Comparison of ENCODE assay signal across 8 mouse cellular contexts in the genomic region with DNA sequence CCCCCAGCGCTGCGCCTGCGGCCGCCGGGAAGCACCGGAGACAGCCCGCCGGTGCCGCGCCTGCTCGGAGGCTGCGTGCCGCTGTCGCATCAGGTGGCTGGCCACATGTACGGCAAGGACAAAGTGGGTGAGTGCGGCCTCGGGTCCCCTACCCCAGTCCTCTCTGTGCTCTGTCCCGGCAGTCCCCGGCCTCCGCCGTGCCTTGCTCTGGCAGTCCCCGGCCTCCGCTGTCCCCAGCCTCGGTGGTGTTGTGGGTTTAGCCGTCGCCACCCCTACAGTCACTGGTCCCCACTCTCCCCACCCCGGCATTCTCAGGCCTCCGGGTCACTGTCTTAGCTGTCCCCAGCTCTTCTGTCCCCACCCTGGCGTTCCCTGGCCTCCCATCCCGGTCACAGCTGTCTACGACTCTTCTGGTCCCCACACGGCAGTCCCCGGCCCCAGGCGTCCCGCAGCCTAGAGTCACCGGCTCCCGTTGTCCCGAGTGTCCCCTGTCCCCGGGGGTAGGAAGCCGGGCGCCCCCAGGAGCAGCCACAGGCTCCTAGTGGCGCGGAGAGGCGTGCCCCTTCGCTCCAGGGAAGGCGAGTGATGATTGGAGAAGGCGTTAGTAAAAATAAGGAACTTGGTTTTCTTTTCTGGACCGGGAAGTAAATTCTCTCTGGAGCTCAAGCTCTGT. TPM values are rescaled to one million over a fixed set of nuclear protein-coding genes. Genes with fewer than 3 reads are reported as not detected.
A peak's percentile ranks its signal among the peaks of the same experiment; 100 is the strongest.
DNase-seq lines count a peak whose midpoint lies in the region; TF ChIP-seq lines count a peak whose summit lies in the region.

No protein-coding gene starts in this region.

- peaks cover 46% of the 10 kb centered on the region for H3K4me1 ChIP-seq in forebrain, embryonic 10.5 days
- H3K4me1 ChIP-seq in midbrain, embryonic 10.5 days, result peaks cover 54% of the 10 kb centered on the region
- peaks cover 25% of the 10 kb centered on the region for H3K4me1 ChIP-seq in testis, adult 2 months (ENCODE audit: control insufficient read depth, insufficient read depth, low read length)

- intact Hi-C loops in heart, postnatal 10 days (cut with DNase I), result no loop called here
- intact Hi-C loops in left cerebral cortex, postnatal 4 days (cut with DNase I), result no loop called here

- TF ChIP-seq POLR2A in testis, adult 2 months (IDR thresholded peaks at IDR 0.05; ENCODE audit: control insufficient read depth, low read depth, low read length), result no peak

- peaks cover 26% of the 10 kb centered on the region for H3K36me3 ChIP-seq in forebrain, embryonic 10.5 days (replicated peaks)
- peaks cover 28% of the 10 kb centered on the region for H3K36me3 ChIP-seq in midbrain, embryonic 10.5 days
- H3K36me3 ChIP-seq in testis, adult 2 months (ENCODE audit: control insufficient read depth, insufficient read depth, low read length), result no peaks in the 10 kb centered on the region

- TF ChIP-seq CTCF in testis, adult 2 months (IDR thresholded peaks at IDR 0.05; ENCODE audit: control insufficient read depth, insufficient read depth, insufficient replicate concordance, low read depth, low read length), result no peak

- 1% methylated on average over 48 of the region's 48 CpGs for WGBS in forebrain, embryonic 10.5 days
- under 1% methylated on average over 48 of the region's 48 CpGs for WGBS in midbrain, embryonic 10.5 days

- peak overlapping the region; percentile 97 for H3K4me3 ChIP-seq in forebrain, embryonic 10.5 days
- H3K4me3 ChIP-seq in midbrain, embryonic 10.5 days, result peak overlapping the region; percentile 94
- H3K4me3 ChIP-seq in testis, adult 2 months (ENCODE audit: control insufficient read depth, low read depth, low read length), result peak overlapping the region; percentile 94

- H3K9me3 ChIP-seq in forebrain, embryonic 10.5 days, result no peaks in the 10 kb centered on the region
- H3K9me3 ChIP-seq in midbrain, embryonic 10.5 days (replicated peaks), result no peaks in the 10 kb centered on the region

- no peaks in the 10 kb centered on the region for H3K27me3 ChIP-seq in forebrain, embryonic 10.5 days (ENCODE audit: poor library complexity, severe bottlenecking)
- no peaks in the 10 kb centered on the region for H3K27me3 ChIP-seq in midbrain, embryonic 10.5 days (ENCODE audit: low read depth, poor library complexity, severe bottlenecking)
- H3K27me3 ChIP-seq in testis, adult 2 months (ENCODE audit: control insufficient read depth, insufficient read depth, low read length), result no peaks in the 10 kb centered on the region

- DNase-seq in kidney, adult 18-20 months, result peak; percentile 51
- no peak for DNase-seq in kidney, adult 9 months
- DNase-seq in ZHBTc4 (ENCODE audit: low read depth, low spot score), result peak; percentile 50
- peak; percentile 65 for DNase-seq in forebrain, embryonic 10.5 days (ENCODE audit: extremely low spot score, low spot score)
- peak; percentile 63 to 69 for DNase-seq in heart, postnatal 10 days
- DNase-seq in left cerebral cortex, postnatal 4 days, result peak; percentile 54
- no peak for DNase-seq in midbrain, embryonic 10.5 days (ENCODE audit: low spot score)

- H3K27ac ChIP-seq in forebrain, embryonic 10.5 days, result peak overlapping the region; percentile 94
- peak overlapping the region; percentile 92 for H3K27ac ChIP-seq in midbrain, embryonic 10.5 days (replicated peaks)
- peak overlapping the region; percentile 74 for H3K27ac ChIP-seq in testis, adult 2 months (ENCODE audit: control insufficient read depth, insufficient read depth, low read depth, low read length)

RNA-seq across cellular contexts. Expression of a gene that starts 0.5 kb away (rescaled TPM):
- 21.1 TPM in 2 replicates for polyA plus RNA-seq in forebrain, embryonic 10.5 days (2016; fragmentation: Nextera tagmentation; extraction: Ambion mirVana)
- 10 to 100 TPM; 14.9 to 15.0 TPM for total RNA-seq in heart, postnatal 10 days (2021)
- total RNA-seq in left cerebral cortex, postnatal 4 days (2021), result 10 to 100 TPM; 42.1 to 42.9 TPM
- polyA plus RNA-seq in midbrain, embryonic 10.5 days (2016; fragmentation: Nextera tagmentation; extraction: Ambion mirVana), result 19.1 and 20.2 TPM in 2 replicates
- 4.5 and 5.3 TPM in 2 replicates for polyA plus RNA-seq in testis, adult 2 months (2012; rRNA removed)

RNA-seq across cellular contexts. Expression of a gene that starts 3.3 kb away (rescaled TPM):
- 138 TPM in 2 replicates for polyA plus RNA-seq in forebrain, embryonic 10.5 days (2016; fragmentation: Nextera tagmentation; extraction: Ambion mirVana)
- total RNA-seq in heart, postnatal 10 days (2021), result 100 to 1,000 TPM; 236 to 244 TPM
- 100 to 1,000 TPM; 110 TPM for total RNA-seq in left cerebral cortex, postnatal 4 days (2021)
- 153 and 154 TPM in 2 replicates for polyA plus RNA-seq in midbrain, embryonic 10.5 days (2016; fragmentation: Nextera tagmentation; extraction: Ambion mirVana)
- polyA plus RNA-seq in testis, adult 2 months (2012; rRNA removed), result 35.4 and 42.1 TPM in 2 replicates

Comparison
In these comparisons a context has a peak if more than half of its experiments do, and no peak if none do; other contexts are left out.
1. DNase-seq: peak in kidney, adult 18-20 months (single experiment), ZHBTc4 (single experiment), forebrain, embryonic 10.5 days (single experiment), heart, postnatal 10 days (2 of 2) and left cerebral cortex, postnatal 4 days (single experiment); none in kidney, adult 9 months (single experiment) and midbrain, embryonic 10.5 days (single experiment).
2. Peak in every context shown above with its lines, with median percentiles within 50 percentile points of each other: H3K27ac ChIP-seq and H3K4me3 ChIP-seq.